Mouse (Mus musculus) ovary, adult 10 weeks (tissue): ENCODE data around the gene Lce1c. TPM values are rescaled to one million over a fixed set of nuclear protein-coding genes. Genes with fewer than 3 reads are reported as not detected.

ENCODE experiments used
- polyA plus RNA-seq: library from polyadenylated mRNA; stranded (reverse); fragments of 350-450 nt; fragmentation: Illumina TruSeq; extraction: RNeasy Lipid Tissue Mini Kit (QIAGEN cat#74804); gene quantifications from one replicate; pipeline ENCODE4 v1.2.3, GENCODE M21; 2014

The Lce1c gene
- not detected for polyA plus RNA-seq

GRCm38 (mm10) chr3:92678947-92679346 is at the start of gene Lce1c:
Gene Lce1c, plus strand, starts transcription at chr3:92679247.

GRCm38 (mm10) chr3:92648207-92648606 is 30.8 kb upstream of the Lce1c start, which contains the start of gene Lce1a1:
Gene Lce1a1, minus strand, starts transcription at chr3:92648307.

GRCm38 (mm10) chr3:92656826-92657225 is 22.2 kb upstream of the Lce1c start, which contains the start of gene Lce1b:
Gene Lce1b, minus strand, starts transcription at chr3:92656926.

GRCm38 (mm10) chr3:92670215-92670614 is 8.8 kb upstream of the Lce1c start, which contains the start of gene Lce1a2:
Gene Lce1a2, minus strand, starts transcription at chr3:92670315.

GRCm38 (mm10) chr3:92687110-92687509 is 8.1 kb downstream of the Lce1c start, which contains the start of gene Lce1d:
Gene Lce1d, minus strand, starts transcription at chr3:92687210.

GRCm38 (mm10) chr3:92708974-92709373 is 29.9 kb downstream of the Lce1c start, which contains the start of gene Lce1e:
Gene Lce1e, minus strand, starts transcription at chr3:92709074.

GRCm38 (mm10) chr3:92720250-92720649 is 41.2 kb downstream of the Lce1c start, which contains the start of gene Lce1f:
Gene Lce1f, minus strand, starts transcription at chr3:92720350.

Other genes with a start within 250 kb of the Lce1c start
- 5.8 TPM for gene Gm9774, start 249.8 kb upstream of the Lce1c start, polyA plus RNA-seq
- not detected for gene Sprr2k, start 246.7 kb upstream of the Lce1c start, polyA plus RNA-seq
- gene Sprr1b, start 240.5 kb upstream of the Lce1c start, polyA plus RNA-seq, result not detected
- not detected for gene Sprr3, start 220.5 kb upstream of the Lce1c start, polyA plus RNA-seq
- gene Sprr1a, start 193.4 kb upstream of the Lce1c start, polyA plus RNA-seq, result not detected
- gene Sprr4, start 178.8 kb upstream of the Lce1c start, polyA plus RNA-seq, result not detected
- gene 2310046K23Rik, start 144.7 kb upstream of the Lce1c start, polyA plus RNA-seq, result not detected
- gene Ivl, start 105.5 kb upstream of the Lce1c start, polyA plus RNA-seq, result not detected
- gene Smcp, start 90.2 kb upstream of the Lce1c start, polyA plus RNA-seq, result not detected
- not detected for gene 2210017I01Rik, start 71.8 kb upstream of the Lce1c start, polyA plus RNA-seq
- not detected for gene Lce6a, start 57.6 kb upstream of the Lce1c start, polyA plus RNA-seq
- gene Lce1a1, start 30.9 kb upstream of the Lce1c start, polyA plus RNA-seq, result not detected
- gene Lce1b, start 22.3 kb upstream of the Lce1c start, polyA plus RNA-seq, result not detected
- not detected for gene Lce1a2, start 8.9 kb upstream of the Lce1c start, polyA plus RNA-seq
- not detected for gene Lce1d, start 8.0 kb downstream of the Lce1c start, polyA plus RNA-seq
- not detected for gene Lce1e, start 29.8 kb downstream of the Lce1c start, polyA plus RNA-seq
- not detected for gene Lce1f, start 41.1 kb downstream of the Lce1c start, polyA plus RNA-seq
- gene Gm38119, start 59.8 kb downstream of the Lce1c start, polyA plus RNA-seq, result not detected
- not detected for gene Lce1g, start 73.1 kb downstream of the Lce1c start, polyA plus RNA-seq
- not detected for gene Lce1h, start 85.8 kb downstream of the Lce1c start, polyA plus RNA-seq
- not detected for gene Lce1i, start 99.7 kb downstream of the Lce1c start, polyA plus RNA-seq
- not detected for gene Lce1j, start 111.3 kb downstream of the Lce1c start, polyA plus RNA-seq
- gene Lce1k, start 128.6 kb downstream of the Lce1c start, polyA plus RNA-seq, result not detected
- not detected for gene Kprp, start 148.0 kb downstream of the Lce1c start, polyA plus RNA-seq
- gene Lce1l, start 172.0 kb downstream of the Lce1c start, polyA plus RNA-seq, result not detected
- gene 2310050C09Rik, start 191.0 kb downstream of the Lce1c start, polyA plus RNA-seq, result not detected
- not detected for gene Lce3a, start 247.0 kb downstream of the Lce1c start, polyA plus RNA-seq